Mouse (Mus musculus): Measurements from ENCODE around the gene Tekt1. TPM values are rescaled to one million over a fixed set of nuclear protein-coding genes. Genes with fewer than 3 reads are reported as not detected.

Tekt1 gene
- total RNA-seq, 2 experiments from 2014 or later = 2.0 to 3.3 TPM

DNA sequence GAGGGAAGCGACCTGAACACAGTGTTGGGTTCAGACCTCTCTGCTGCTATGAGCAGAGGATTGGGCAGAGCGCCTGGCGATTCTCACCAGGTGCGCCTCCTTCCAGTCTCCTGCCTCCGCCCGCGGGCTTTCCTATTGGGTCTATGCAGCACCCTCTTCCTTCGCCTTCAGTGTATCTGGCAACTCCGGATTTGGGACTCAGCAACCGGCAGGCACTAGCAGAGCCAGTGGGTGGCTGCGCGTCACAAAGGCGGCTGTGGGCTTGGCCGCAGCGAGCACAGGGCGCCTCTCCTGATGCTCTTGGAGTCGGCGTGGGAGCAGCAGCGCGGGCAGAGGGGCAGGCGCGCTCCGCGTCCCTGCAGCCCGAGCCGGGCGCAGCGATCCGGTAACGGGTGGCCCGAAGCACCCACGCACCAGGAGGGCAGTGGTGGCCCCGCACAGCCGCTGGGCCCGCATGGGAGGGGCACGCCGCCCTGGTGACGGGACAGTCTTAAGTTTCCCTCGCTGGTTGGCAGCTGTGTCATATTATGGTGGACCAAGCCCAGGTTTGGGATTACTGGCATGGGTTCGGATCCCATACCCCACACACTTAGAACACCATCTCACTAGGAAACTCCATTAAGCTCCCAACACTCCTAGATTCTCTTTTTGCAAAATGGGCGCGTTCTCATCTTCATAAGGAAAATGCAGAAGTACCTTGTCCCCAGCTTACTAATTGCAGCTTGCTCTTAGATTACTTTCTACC, 47.9 kb downstream of the Tekt1 start, which contains the start of gene Fbxo39:
Fbxo39 (plus strand) TSS at position 294 of the 745 bp plus-strand sequence.
- peak; percentile 30 to 42 for DNase-seq (ENCODE audit: low spot score in 2 of 2)
- H3K4me3 ChIP-seq = peak within 1 kb of the TSS; percentile 48
- no peak for TF ChIP-seq CTCF (conservative IDR thresholded peaks at IDR 0.05)
- H3K27ac ChIP-seq = no peak within 1 kb of the TSS

DNA sequence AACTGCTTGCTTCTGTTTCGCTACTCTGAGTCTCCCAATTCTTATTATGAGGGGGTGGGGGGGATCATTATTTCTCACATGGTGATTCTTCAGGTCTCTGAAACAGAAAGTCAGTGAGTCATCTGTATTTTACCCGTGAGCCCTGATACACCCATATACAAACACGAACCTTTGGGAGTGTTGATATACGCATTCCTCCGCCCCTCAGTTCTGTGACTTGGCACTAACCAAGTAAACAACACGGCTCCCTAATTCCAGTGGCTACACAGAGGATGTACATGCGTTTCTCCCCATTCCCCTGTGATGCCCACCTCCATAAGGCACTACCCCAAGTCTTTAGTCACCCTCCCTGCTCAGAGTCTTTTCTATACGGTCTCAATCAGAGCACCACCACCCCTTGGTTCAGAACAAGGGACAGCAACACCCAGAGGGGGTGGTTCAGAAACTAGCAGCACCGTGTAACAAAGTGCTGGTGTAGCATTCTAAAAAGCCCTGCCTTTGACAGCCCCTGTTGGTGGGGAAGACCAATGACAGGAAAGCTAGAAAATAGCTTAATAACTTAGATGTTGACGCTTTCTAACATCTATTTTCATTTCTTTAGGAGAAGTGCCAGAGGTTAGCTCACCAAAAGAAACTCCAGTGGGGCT, 50.8 kb downstream of the Tekt1 start:
- Histone ChIP-seq H3K4me3 (no peak overlapping the region), H3K27ac (no peak overlapping the region)
- DNase-seq (ENCODE audit: low spot score in 2 of 2) = no peak
- no peak for TF ChIP-seq CTCF (conservative IDR thresholded peaks at IDR 0.05)

DNA sequence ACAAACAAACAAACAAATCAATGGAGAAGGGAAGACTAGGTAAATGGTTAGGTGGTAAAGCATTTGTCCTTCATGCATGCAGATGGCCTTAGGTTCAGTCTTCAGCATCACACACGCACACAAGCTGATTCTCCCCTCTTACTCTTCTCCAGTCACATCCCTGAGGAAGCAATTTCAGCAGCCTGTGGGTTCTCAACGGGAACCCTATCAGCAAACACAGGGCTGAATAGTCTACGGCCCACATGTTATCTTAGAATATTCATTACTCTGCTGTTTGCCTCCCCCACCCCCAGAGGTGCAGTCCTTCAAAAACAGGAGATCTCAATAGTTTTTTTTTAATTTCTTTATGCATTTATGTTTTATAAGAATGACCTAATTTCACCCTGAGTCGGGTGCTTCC, 51.8 kb downstream of the Tekt1 start:
- no peak for TF ChIP-seq CTCF (conservative IDR thresholded peaks at IDR 0.05)
- Histone ChIP-seq H3K4me3 (no peak overlapping the region), H3K27ac (no peak overlapping the region)
- DNase-seq (ENCODE audit: low spot score in 2 of 2) = no peak

DNA sequence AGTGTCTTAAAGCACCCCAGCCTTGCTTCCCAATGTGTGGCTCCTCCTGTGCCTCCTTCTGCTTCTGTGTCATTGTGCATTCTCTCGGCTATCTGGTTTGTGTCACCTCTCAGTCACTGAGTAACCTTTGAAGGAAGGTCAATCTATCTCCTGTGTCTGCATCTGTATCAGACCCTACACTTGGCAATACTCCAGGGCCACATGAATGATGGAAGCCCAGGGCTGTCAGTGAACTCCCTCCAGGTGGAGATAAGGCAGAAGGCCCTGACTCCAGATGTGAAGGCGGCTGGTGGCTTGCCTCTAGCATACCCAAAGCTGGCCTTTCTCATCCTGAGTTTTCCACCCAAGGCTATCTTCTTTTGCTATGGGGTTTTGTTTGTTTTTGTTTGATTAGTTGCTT, 53.3 kb downstream of the Tekt1 start:
- no peak overlapping the region for H3K27ac ChIP-seq
- H3K4me3 ChIP-seq = no peak overlapping the region
- no peak for DNase-seq (ENCODE audit: low spot score in 2 of 2)
- TF ChIP-seq CTCF (conservative IDR thresholded peaks at IDR 0.05) = no peak

DNA sequence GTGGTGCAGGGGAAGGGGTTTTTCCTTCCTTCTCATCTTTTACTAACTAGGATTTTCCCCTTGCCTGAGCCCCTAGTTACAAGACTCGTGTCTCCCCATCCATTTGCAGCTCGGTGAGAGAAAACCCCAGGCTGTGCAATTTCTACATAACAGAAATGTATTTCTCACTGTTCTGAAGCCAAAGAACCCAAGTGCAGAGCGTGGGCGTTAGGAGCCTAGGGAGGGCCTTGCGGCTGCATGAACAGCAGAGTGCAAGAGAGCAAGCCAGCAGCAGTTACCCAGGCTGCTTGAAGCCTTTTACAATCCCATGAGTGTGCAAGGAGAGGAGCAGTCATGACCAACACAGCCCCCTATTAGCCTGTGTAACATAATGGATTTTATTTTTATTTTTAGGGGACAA, 54.8 kb downstream of the Tekt1 start:
- DNase-seq (ENCODE audit: low spot score in 2 of 2) = peak; percentile 23 to 29
- H3K27ac ChIP-seq = peak overlapping the region; percentile 25; the same call in 1 of the 2 replicates

DNA sequence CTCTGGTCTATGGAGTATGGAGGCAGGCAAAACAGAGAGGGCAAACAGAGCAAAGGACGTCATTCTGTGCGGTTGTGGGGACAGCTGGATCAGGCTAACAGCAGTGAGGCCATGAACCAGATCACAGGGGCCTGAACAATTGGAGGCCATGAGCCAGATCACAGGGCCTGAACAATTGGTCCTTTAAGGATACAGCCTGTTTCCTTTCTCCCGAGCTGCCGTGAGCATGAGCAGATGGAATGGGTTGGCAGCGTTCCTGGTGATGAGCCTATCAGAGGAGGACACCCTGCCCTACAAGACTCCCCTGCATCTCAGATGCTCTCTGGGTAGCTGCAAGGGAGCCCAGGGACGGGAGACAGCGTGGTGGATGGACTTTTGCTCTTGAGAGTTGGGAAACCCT, 60.0 kb downstream of the Tekt1 start:
- H3K4me3 ChIP-seq = peak overlapping the region; percentile 46
- peak; percentile 69 to 78 for DNase-seq (ENCODE audit: low spot score in 2 of 2)
- no peak for TF ChIP-seq CTCF (conservative IDR thresholded peaks at IDR 0.05)
- H3K27ac ChIP-seq = peak overlapping the region; percentile 85

More for the DNA sequence above, 54.8 kb downstream of the Tekt1 start:
- TF ChIP-seq CTCF (conservative IDR thresholded peaks at IDR 0.05) = no peak
- H3K4me3 ChIP-seq = no peak overlapping the region

DNA sequence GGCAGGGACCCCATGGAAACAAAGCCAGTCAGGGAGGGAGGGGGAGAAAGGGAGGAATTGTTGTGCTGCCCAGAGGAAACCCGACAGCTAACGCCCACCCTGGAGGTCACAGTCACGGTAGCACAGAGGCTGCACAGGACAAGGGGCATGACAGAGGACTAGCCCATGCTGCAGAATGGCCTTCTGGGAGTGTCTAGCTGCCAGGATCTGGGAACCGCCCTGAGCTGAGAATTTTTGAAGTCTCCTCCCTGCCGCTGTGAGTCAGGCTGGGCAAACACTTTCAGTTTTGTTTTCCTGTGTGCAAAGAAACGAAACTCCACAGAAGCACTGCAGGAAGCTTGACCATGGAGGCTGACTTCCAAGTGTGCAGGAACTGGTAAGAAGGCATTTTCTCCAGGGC, 60.9 kb downstream of the Tekt1 start, which contains the start of gene Xaf1:
Xaf1 (plus strand) TSS at position 296 of the 400 bp plus-strand sequence.
- H3K4me3 ChIP-seq = peak within 1 kb of the TSS; percentile 46
- no peak for TF ChIP-seq CTCF (conservative IDR thresholded peaks at IDR 0.05)
- peak within 1 kb of the TSS; percentile 85 for H3K27ac ChIP-seq
- DNase-seq (ENCODE audit: low spot score in 2 of 2) = no peak

Small RNAs within 50 kb of the gene (microRNA-seq; reads per million reads assigned to microRNA genes)
- gene Mir6338 = 0 reads per million in 2 experiments

Other genes starting within 250 kb of the Tekt1 start
- 10 to 100 TPM; 29.3 to 30.0 TPM for gene Pitpnm3, start 226.7 kb downstream of the Tekt1 start, total RNA-seq (2021)
- 10 to 100 TPM; 11.0 to 14.1 TPM for gene Gm43951, start 155.6 kb downstream of the Tekt1 start, total RNA-seq (2021)
- gene 4933427D14Rik, start 155.0 kb downstream of the Tekt1 start, total RNA-seq (2021) = 10 to 100 TPM; 28.9 to 31.1 TPM
- 10 to 100 TPM; 30.8 to 31.1 TPM for gene Txndc17, start 154.9 kb downstream of the Tekt1 start, total RNA-seq (2021)
- 10 to 100 TPM; 14.5 to 14.6 TPM for gene Med31, start 146.8 kb downstream of the Tekt1 start, total RNA-seq (2021)
- gene Slc13a5, start 95.2 kb downstream of the Tekt1 start, total RNA-seq (2021) = 1 to 10 TPM; 6.6 to 7.5 TPM
- 1 to 10 TPM; 4.2 to 5.2 TPM for gene Xaf1, start 60.8 kb downstream of the Tekt1 start, total RNA-seq (2021)
- gene Fbxo39, start 48.0 kb downstream of the Tekt1 start, total RNA-seq (2021) = not detected
- 1 to 10 TPM; 2.2 to 3.8 TPM for gene Smtnl2, start 49.3 kb upstream of the Tekt1 start, total RNA-seq (2021)
- gene Ggt6, start 73.1 kb upstream of the Tekt1 start, total RNA-seq (2021) = not detected
- gene Mybbp1a, start 78.9 kb upstream of the Tekt1 start, total RNA-seq (2021) = 10 to 100 TPM; 55.7 to 56.2 TPM
- gene Spns2, start 127.5 kb upstream of the Tekt1 start, total RNA-seq (2021) = 100 to 1,000 TPM; 101 to 105 TPM
- gene Spns3, start 188.1 kb upstream of the Tekt1 start, total RNA-seq (2021) = under 1 TPM; 0.13 to 0.47 TPM
- gene Ube2g1, start 244.8 kb upstream of the Tekt1 start, total RNA-seq (2021) = 10 to 100 TPM; 44.1 to 44.7 TPM

Data from layer of hippocampus, adult 2 months (tissue).